ENCODE assay signal across 8 mouse cellular contexts in the genomic region with DNA sequence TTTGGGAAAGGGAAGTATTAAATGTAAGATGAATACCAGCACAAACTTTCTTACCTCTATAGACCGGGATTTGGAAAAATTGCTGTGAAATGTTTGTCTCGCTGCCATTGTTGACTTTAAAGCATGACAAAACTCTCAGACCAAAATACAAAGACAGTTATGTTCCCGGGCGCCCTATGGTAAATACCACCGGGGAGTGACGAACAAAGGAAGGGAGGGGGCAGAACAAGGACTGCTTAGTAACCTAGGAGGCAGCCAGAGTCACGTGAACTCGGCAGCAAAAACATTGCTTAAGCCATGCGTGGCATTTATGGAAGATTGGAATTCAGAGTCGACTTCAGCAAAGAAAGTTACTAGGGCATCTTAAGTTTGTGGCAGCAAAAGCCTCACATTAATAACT. TPM values are rescaled to one million over a fixed set of nuclear protein-coding genes. Genes with fewer than 3 reads are reported as not detected.
DNase-seq lines count a peak whose midpoint lies in the region; ATAC-seq lines count a peak whose summit lies in the region.

No protein-coding gene starts in this region.

- DNase-seq in thymus, postnatal 14 days: peak; percentile 4
- DNase-seq in thymus, postnatal 10 days (ENCODE audit: low spot score in 2 of 2): no peak
- DNase-seq in forelimb bud, embryonic 11.5 days (ENCODE audit: low read depth, low spot score): peak; percentile 24
- DNase-seq in left cerebral cortex, postnatal 10 days (ENCODE audit: extremely low spot score in 1 of 2, low spot score in 2 of 2): no peak
- no peak for DNase-seq in gastrocnemius, adult 8-10 months (ENCODE audit: low spot score in 2 of 2)
- no peak for DNase-seq in ovary, postnatal 14 days (ENCODE audit: low spot score)

- no peak overlapping the region for H3K27ac ChIP-seq in lung, embryonic 15.5 days
- H3K27ac ChIP-seq in stomach, embryonic 14.5 days (ENCODE audit: low read length): no peak overlapping the region

- no peaks in the 10 kb centered on the region for H3K9me3 ChIP-seq in lung, embryonic 15.5 days
- no peaks in the 10 kb centered on the region for H3K9me3 ChIP-seq in stomach, embryonic 14.5 days (ENCODE audit: control insufficient read depth, low read depth, low read length)

- peaks cover 3% of the 10 kb centered on the region; the same call in 1 of the 2 replicates for H3K4me1 ChIP-seq in lung, embryonic 15.5 days
- H3K4me1 ChIP-seq in stomach, embryonic 14.5 days (ENCODE audit: control insufficient read depth, insufficient read depth, low read length): no peaks in the 10 kb centered on the region

- H3K27me3 ChIP-seq in lung, embryonic 15.5 days: peaks cover 14% of the 10 kb centered on the region; the same call in 1 of the 2 replicates
- H3K27me3 ChIP-seq in stomach, embryonic 14.5 days (ENCODE audit: control insufficient read depth, insufficient read depth, low read length): no peaks in the 10 kb centered on the region

- H3K4me3 ChIP-seq in lung, embryonic 15.5 days: peak overlapping the region; percentile 60
- peak overlapping the region; percentile 69 for H3K4me3 ChIP-seq in stomach, embryonic 14.5 days (ENCODE audit: low read depth, low read length)

- no peak overlapping the region for H3K9ac ChIP-seq in lung, embryonic 15.5 days
- no peak overlapping the region for H3K9ac ChIP-seq in stomach, embryonic 14.5 days (replicated peaks; ENCODE audit: low read depth, low read length)

- WGBS in lung, embryonic 15.5 days: 7% methylated on average over 10 of the region's 10 CpGs
- WGBS in stomach, embryonic 14.5 days: 8% methylated on average over 10 of the region's 10 CpGs

- ATAC-seq in lung, embryonic 15.5 days (ENCODE audit: borderline replicate concordance, extremely low read depth, low FRiP score, low TSS enrichment): no peak
- no peak for ATAC-seq in stomach, embryonic 14.5 days (ENCODE audit: insufficient number of reproducible peaks, insufficient read depth, low FRiP score, low read depth)

- peak overlapping the region; percentile 97 for H3K4me2 ChIP-seq in lung, embryonic 15.5 days
- H3K4me2 ChIP-seq in stomach, embryonic 14.5 days (replicated peaks; ENCODE audit: low read depth, low read length): peak overlapping the region; percentile 85

- intact Hi-C loops in left cerebral cortex, postnatal 10 days (cut with DNase I): no loop called here

- no peaks in the 10 kb centered on the region for H3K36me3 ChIP-seq in lung, embryonic 15.5 days
- H3K36me3 ChIP-seq in stomach, embryonic 14.5 days (ENCODE audit: control insufficient read depth, insufficient read depth, low read length): no peaks in the 10 kb centered on the region

RNA-seq across cellular contexts. Expression of a gene that starts 1.4 kb away (rescaled TPM):
- 18.7 and 20.8 TPM in 2 replicates for polyA plus RNA-seq in lung, embryonic 15.5 days (2015; fragmentation: Nextera tagmentation; extraction: Ambion mirVana)
- 1.7 and 2.4 TPM in 2 replicates for polyA plus RNA-seq in stomach, embryonic 14.5 days (2014; fragmentation: Nextera tagmentation; extraction: Ambion mirVana)
- total RNA-seq in left cerebral cortex, postnatal 10 days (2021): 10 to 100 TPM; 21.7 to 27.8 TPM
- under 1 TPM; 0.19 to 0.52 (median 0.34) TPM for total RNA-seq in gastrocnemius, adult 8-10 months (2022)

Comparison
In these comparisons a context has a peak if more than half of its experiments do, and no peak if none do; other contexts are left out.
1. DNase-seq: peak in thymus, postnatal 14 days (single experiment) and forelimb bud, embryonic 11.5 days (single experiment); none in thymus, postnatal 10 days (0 of 2), left cerebral cortex, postnatal 10 days (0 of 2), gastrocnemius, adult 8-10 months (0 of 2) and ovary, postnatal 14 days (single experiment).
2. RNA of a gene that starts 1.4 kb away (total RNA-seq): 21.7 to 27.8 TPM in left cerebral cortex, postnatal 10 days; 0.19 to 0.52 TPM in gastrocnemius, adult 8-10 months; every median in the first group is over 10 times any median in the second.